Mouse (Mus musculus): ENCODE data around the gene H6pd.

DNA sequence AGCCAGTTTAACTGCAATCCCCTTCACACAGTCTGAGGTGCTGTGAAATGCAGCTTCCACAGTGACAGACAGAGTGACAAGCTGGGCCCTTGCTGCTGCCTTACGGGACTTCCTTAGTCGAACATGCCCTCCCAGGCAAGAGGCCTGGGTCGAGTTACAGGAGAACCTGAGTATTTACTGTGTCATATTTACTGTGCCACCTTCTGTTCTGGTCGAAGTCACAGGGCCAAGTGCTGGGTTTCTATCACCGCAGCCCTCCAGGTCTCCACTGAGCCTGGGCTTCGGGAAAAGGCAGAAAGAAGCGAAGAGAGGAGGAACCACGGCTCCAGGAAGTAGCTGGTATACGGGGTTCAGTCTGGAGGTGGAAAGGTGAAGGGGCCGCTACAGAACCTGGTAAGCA is 10.8 kb downstream of the H6pd start:
- TF ChIP-seq CTCF (IDR thresholded peaks at IDR 0.05; ENCODE audit: low read depth) (no peak), EP300 (IDR thresholded peaks at IDR 0.05; ENCODE audit: low read depth) (no peak)

Data from heart, postnatal 0 days (tissue).